Mouse (Mus musculus): ENCODE measurements at regions not wholly inside any gene's neighbourhood (a gene's known extent, or its start where the extent isn't known, plus 50 kb on each side); places are given as distances from the start of the nearest gene placed in this dataset.

DNA sequence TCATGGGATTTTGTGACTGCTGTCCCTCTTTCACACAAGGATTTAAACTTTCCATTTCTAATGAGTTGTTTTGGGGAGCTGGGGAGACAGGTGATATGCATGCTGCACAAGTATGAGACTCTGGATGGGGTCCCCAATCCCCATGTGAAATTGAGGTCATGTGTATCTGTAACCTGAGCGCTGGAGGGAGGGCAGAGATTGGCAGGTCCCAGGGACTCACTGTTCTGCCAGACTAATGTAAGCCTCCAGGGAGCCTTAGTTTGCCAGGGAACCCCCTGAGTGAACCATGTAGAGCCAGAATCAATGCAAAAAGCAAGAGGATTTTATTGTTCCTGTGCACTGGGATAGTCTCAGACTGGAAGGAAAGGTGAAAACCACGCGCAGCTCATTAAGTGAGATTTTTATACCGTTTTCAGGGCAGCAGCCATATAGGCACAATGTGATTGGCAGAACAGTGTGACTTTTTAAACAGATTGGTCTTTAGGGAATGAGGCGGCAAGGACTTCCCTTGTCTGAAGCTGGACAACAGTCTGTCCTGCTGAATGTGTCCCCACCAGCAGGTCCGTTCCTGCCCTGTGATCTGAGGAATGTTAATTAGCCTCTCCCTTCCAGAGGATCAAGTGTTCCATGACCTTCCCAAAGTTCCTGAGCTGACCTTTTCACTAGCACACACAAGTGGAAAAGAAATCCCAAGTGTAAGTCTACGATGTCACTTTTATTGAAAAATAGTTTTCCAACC, 59.9 kb upstream of the Oxgr1 start:
- DNase-seq (ENCODE audit: low spot score): no peak

DNA sequence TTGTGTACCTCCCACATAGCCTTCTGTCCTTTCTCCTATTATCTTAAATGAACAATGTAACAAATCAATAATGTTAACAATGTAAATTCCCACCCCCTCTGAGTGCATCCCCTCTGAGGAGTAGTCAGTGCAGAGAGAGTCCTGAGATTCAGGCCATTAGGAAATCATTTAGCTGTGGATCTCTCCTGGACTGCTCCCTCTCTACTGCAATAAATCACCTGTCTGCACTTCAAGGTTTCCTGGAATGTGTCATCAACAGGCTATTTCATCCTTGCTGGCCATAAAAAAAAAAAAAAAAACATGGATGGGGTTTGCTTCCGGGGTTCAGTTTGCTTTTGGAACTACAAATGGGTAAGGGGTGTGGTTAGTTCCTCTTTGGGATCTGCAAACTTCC, 60.5 kb upstream of the Oxgr1 start:
- DNase-seq (ENCODE audit: low spot score): no peak

DNA sequence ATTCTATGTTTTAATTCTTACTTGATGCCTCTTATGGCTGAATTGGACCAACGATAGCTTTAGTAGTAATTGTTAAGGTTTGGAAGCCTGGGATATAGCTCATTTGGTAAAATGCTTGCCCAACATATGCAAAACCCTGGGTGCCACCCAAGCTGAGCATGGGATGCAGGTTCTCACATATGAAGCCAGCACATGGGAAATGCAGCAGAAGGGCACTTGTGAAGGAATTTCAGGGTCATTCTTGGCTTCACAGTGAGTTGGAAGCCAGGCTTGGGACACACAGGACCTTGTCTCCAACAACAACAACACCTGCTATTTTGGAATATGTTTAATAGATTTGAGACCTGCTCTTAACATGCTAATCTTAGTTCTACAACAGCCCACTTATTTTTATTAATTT, 67.6 kb upstream of the Oxgr1 start:
- DNase-seq (ENCODE audit: low spot score): no peak

DNA sequence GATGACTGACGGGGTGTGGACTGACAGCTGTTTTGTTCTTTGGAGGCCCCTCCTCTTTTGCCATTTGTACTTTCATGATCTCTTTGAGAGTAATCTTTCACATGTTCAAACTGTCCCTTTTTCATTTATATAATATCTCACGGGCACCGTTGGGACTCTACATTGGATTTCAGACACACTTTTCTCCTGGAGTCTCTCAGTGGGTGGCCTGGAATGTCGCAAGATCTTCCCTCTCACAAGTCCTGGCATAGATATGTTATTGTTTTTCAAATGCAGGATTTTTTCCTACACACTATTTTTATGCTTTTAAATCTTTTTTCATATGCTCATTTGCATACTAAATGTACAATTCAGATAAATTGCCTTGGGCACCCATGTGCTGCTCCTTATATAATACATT, 71.1 kb upstream of the Oxgr1 start:
- DNase-seq (ENCODE audit: low spot score): no peak

DNA sequence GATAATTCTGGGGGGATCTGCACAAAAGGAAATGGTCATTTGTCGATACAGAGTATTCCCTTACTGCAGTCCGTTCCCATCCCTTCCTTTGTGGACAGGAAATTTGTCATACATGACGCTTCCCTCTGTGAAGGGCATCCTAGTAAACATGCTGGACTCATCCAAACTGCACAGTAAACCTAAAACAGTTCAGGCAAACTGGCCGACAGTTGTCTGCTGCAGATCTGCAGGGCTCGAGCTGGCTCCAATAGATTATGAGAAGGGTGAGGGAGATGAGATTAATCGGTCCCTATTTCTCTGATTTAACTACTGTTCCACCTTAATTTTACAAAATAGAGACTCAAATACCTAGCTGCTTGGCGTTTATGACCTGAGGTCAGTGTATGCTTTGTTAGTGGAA, 76.3 kb upstream of the Oxgr1 start:
- DNase-seq (ENCODE audit: low spot score): no peak

DNA sequence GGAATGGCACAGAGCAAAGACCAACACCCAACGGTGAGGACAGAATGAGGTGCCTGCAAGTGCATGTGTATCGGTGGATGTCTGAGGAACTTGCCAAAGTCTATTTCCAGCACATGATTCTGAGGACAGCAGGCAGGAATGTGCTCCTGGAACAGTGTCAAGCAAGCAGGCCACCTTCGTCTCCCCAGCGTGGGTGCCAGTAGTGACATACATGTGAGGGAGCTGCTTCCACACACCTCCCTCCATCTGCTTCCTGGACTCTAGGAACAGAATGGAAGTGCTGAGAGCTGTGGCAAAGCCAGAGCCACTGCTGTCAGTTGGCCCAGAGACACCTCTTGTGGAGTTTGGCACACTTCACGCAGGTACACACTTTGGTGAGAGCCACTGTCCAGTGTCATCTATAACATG, 76.9 kb upstream of the Oxgr1 start:
- DNase-seq (ENCODE audit: low spot score): peak; percentile 42

DNA sequence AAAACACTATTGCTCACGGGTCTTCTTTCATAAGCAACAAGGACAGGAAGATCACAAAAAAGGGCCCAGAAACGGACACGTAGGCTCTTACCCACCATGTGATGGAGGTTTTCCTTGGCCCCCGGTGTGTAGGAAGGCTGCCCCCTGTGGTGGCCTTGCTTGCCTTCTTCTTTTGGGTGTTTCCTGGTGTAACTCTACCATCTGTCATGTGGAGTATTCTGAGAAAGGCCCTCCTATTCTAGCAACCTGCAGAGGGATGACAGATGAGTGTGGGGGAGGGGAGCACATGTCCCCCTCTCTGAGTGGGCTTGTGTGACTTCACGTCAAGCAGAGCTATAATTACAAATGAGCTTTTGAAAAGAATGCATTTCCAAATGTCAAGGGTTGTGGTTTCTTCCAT, 77.3 kb upstream of the Oxgr1 start:
- DNase-seq (ENCODE audit: low spot score): peak; percentile 67

DNA sequence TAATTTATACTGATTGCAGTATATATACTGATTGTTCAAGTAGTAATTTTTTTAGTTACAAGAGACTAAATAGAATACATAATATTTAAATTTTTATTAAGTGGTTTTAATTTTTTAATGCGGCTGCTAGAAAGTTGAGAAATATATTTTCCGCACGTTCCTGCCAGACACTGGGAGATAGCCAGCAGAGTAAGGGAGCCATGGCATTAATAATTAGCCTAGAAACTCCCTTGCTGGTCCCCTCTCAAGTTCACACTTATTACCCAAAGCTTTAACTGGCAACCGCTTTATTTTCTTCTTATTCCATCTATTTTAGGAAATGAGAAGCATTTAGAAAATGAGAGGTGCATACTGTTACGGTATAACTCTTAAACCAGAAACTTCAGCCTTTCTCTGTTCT, 78.0 kb upstream of the Oxgr1 start:
- DNase-seq (ENCODE audit: low spot score): no peak

DNA sequence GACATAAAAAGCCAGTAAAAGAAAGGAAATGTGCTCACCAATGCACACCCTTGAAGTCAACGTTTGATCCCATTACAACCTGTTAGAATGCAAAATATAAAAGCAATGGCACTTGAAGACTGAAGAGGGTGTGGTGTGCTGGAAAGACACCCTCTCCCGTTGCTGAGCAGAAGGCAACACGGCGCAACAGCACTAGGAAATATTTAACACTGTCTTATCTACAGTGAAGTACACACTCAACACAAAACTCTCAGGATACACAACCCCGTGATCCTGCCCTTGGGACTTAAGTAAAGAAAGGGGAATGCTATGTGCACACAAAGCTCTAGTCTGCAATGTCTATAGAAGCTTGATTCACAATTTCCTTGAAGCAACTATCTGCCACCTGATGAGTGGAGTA, 83.1 kb upstream of the Oxgr1 start:
- DNase-seq (ENCODE audit: low spot score): no peak

DNA sequence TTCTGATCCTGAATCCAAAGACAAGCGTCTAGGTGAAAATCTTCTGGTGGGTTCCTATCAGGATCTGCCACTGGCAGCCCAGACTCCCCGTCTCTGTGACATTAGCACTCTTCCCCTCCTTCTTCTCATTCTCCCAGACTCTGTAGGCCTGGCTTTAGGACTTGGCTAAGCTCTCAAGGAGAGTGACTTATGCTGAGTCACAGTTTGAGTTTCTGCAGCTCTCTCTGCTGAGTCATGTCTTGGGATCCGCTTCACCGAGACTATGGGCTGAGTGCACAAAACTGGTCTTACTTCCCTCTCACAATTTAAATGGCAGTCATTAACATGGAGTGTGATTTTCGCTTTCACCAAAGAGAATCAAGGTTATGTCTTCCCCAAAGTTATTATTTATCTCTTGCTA, 85.2 kb upstream of the Oxgr1 start:
- no peak for DNase-seq (ENCODE audit: low spot score)

DNA sequence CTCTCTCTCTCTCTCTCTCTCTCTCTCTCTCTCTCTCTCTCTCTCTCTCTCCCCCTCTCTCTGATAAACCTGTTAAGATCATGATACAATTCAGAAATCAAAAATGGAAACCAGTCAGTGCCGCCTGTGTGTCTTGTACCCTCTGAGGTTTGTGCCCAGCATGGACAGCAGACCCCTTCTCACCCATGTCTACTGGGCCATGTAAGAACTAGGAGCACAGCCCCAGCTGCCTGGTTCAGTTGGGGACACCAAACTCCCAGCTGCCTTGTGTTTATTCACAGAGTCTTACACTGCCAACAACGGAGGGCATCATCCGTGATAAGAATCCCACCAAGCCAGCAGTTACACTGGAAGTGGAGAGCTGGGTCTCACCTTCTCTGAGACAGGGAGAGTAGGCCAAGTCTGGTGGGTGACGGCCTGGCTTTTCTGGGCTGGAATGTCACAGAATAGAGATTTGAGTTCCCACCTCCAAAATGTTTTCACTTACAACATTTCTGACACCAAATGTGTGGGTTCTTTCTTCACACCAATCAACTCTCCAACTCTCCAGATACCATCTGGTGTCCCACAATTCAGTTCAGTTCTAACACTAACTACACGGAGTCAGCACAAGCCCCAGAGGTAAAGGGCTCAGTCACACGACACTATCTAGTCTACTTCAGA, 92.2 kb upstream of the Oxgr1 start:
- DNase-seq (ENCODE audit: low spot score): no peak

DNA sequence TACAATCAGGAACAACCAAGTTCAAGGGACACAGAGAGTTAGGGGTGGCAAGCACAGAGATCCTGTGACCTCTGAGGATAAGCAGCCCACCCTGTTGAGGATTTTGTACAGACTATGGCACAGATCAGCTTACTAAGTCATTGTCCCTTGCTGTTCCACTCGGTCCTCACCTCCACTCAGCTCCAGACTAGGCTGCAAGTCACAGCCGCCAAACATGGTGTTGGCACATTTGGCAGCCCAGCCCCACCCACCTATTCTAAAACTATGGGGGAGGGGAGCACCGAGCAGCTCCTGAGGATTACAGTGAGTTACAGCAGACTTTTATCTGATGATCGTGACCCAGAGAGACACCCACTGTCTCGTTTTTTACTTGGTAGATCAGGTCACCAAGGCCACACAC, 93.0 kb upstream of the Oxgr1 start:
- no peak for DNase-seq (ENCODE audit: low spot score)

DNA sequence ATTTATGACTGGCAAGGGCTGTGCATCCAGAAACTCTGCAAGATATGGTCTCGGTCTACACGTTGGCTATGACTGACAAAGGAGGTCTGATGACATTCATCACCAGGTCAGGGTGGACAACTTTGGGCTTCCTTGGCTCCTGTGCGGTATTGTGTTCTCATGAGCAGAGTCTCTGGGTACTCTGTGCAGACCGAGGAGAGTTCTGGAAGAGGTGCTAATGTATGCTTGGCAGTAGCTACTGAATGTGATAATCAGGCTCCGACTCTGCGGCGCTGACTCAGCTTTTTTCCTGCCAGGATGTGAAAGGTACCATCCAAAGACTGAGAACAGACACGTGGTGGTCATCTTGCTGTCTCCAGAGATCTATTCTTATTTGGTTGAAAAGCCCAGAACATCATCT, 94.5 kb upstream of the Oxgr1 start:
- peak; percentile 59 for DNase-seq (ENCODE audit: low spot score)

DNA sequence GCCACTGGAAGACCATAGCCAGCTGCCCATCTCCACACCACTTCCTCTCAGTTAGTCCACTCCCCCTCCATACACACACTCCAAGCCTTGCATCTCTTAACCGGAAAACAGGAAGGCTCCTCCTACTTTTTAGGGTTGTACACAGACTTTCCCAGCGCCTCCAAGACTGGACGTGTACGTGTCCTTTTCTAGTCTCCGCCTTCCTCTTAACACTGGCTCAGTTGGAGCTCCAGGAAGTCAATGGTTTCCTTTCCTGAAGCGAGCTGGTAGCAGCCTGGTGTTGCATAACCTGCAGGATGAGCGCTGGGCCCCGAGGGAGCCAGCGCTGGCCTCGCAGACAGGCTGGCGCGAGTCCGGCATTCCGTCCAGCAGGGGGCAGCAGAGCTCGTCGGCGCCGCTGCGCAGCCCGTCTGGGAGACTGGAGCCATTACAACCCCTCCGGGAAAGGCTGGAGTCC, 95.5 kb upstream of the Oxgr1 start:
- peak; percentile 91 for DNase-seq (ENCODE audit: low spot score)

DNA sequence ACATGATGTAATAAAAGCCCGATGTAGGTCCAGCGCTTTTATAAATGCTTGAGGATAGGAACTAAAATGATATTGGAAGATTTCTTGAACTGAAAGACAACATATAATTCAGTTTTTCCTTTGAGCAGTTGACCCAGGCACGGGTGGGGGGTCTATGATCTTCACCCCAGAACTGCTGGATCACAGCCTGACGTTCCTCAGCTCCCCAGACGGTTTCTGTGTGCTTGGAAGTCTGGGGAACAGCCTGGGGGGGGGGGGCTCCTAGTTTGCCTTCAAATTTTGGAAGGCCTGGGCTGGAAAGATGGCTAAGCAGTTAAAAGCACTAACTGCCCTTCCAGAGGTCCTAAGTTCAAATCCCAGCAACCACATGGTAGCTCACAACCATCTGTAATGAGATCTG, 96.3 kb upstream of the Oxgr1 start:
- no peak for DNase-seq (ENCODE audit: low spot score)

DNA sequence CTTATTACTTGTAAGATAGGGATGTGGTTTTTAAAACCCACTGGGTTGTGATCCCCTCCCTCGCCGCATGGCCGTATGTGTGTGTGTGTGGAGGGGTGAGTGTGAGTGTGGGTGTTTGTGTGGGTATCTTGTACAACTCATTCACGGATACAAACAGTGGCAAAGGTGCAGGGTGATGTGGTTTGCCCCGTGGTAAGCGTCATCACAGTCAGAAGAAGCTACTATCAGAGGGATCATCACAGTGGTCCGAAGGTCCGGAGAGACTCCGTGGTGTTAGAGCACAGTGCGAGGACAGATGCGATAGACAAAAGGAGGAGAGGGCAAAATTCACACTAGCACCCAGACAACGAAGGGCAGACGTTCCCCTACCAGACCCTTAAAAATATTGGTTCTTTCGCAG, 97.0 kb upstream of the Oxgr1 start:
- no peak for DNase-seq (ENCODE audit: low spot score)

DNA sequence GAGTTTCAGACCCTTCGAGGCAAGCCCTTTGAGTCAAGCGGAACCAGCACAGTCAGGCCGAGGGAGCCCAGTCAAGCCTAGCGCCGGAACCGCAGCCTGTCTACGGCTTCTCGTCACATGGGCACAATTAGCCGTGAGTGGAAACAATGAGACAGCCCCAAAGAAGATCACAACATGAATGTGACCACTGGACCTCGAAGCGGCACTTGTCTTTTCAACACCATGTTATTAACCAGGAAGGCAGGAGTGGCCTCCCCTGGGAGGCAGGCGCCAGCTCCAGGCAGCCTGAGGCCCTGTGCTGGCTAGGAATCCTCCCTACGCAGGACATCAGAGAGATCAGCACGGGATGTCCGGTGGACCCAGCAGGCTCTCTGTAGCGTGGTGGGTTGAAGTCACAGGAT, 97.4 kb upstream of the Oxgr1 start:
- DNase-seq (ENCODE audit: low spot score): no peak

DNA sequence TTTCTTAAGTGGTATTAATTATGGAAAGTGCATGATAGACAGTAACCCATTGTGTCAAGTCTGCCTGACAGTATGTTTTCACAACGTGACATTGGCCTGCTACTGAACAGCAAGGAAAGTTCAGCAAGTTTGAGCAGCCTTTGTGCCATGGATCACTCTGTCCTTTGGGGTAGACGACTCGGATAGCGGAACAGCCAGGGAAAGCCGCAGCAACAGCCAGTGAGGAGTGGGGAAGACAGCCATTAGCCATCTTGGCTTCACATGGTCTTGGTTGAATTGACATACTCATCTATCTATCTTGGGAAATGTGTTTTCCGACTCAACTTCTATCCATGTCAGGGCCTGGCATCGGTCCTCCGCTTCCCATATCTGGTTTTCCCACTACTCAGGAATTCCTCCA, 98.0 kb upstream of the Oxgr1 start:
- no peak for DNase-seq (ENCODE audit: low spot score)

DNA sequence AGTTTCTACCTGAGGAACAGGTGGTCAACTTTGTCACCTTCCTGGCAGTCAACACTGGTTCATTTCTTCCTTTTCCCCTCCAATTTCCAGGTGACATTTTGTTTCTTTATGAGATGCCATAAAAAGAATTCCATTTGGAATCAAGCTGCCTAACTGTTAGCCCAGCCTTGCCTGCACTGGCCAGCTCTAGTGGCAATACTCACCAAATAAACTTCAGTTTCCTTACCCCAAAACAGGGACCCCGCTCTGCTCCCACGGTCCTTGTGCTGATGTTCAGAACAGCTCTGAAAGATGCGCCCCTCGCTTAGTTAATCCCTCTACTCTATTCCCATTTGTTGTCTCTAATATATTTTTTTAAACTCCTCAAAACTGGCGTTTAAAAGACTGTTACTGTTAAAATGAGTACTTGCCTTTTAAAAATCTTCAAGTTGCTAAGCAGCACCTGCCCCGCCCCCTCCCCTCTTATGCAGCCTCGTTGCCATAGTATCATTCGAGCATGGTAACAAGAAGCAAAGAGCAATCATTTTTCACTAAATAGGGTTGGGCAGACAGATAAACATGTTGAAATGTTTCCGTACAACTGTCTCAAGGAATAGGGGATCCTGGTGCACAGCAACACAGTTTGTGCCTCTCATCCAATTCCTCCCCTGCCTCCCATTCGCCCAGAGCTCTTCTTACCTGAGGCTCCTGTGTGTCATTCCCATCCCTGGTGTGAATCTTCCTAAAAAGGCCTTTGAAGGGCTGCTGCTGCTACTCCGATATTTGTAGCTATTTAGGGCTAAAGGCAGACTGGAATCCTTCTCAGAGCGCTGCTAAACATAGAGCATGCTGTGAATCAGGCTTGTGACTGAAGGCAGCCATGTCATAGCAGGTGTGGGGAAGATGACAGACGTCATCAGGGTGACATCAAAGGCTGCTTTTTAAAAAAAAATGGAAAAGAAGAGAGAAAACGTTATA, 98.8 kb upstream of the Oxgr1 start:
- no peak for DNase-seq (ENCODE audit: low spot score)

DNA sequence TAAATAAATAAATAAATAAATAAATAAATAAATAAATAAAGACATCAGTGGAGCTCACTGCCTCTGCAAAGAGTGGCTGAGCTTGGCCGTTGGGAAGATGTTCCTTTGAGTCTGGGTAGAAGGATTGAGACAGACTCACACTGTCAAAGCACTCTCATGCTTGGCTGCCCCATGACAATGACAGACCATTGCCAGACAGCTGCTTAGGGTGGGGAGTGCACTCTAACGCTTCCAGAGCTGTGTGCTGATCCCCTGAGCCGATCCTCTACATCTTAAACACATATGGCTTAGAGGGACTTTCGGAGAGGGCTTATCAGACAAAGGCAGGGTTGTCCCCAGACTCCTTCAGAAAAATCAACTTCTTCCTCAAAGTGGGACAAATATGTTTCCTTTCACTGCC, 100.0 kb upstream of the Oxgr1 start:
- DNase-seq (ENCODE audit: low spot score): no peak

DNA sequence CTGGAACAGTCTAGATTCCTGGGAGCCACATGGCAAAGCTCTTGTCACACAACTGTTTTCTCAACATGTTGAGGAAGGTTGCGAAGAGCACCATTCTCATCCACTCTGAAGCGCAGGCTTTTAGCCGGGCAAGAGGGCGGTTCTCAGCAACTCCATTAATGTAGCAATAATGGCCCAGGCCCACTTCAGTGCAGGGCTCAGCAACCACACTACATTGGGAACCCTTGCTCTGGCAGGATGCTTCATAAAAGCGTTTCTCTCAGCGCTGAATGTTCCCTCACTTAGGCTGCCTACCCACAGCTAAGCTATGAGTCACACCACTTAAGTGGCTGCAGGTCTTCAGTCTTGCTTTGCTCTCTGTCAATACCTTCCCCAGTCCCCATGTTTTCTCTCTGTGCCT, 102.2 kb upstream of the Oxgr1 start:
- no peak for DNase-seq (ENCODE audit: low spot score)

DNA sequence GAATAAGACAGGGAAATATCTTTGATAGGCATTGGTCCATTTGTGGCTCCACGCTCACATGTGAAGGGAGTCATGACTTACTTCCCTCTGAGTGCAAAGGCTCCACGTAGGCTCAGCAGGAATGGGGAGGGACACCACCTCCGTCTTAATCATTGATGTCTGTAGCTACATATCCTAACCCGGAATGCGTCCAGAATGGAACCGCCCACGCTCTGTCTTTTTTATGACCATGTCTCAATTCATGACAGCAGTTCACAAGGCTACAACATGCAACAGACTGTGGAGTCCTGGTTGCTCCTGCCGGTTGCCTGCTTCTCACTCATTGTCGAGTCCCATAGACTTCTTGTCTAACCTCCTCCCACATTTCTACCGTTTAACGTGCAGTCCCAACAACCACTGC, 104.1 kb upstream of the Oxgr1 start:
- DNase-seq (ENCODE audit: low spot score): no peak
